Mouse (Mus musculus): ENCODE measurements at regions not wholly inside any gene's neighbourhood (a gene's known extent, or its start where the extent isn't known, plus 50 kb on each side); places are given as distances from the start of the nearest gene placed in this dataset.

DNA sequence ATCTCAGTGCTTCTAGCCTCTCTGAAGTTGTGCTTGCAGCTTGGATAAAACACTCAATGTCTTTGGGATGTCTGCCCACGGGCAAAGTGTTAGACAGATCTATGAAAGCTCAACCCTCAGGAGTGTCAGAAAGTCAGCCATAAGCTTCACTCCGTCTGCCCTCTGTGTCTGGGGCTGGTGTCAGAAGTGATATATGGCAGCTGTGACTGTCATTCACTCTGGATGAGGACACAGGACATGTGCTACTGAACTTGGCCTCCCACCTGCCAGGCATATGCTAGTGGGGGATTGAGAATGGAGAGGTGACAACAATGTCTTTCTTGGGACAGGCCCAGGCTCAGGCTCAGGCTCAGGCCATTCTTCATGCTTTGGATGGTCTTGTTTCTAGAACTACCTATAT lies 366.7 kb downstream of the Eipr1 start:
- DNase-seq (ENCODE audit: low spot score in 2 of 2), result no peak

DNA sequence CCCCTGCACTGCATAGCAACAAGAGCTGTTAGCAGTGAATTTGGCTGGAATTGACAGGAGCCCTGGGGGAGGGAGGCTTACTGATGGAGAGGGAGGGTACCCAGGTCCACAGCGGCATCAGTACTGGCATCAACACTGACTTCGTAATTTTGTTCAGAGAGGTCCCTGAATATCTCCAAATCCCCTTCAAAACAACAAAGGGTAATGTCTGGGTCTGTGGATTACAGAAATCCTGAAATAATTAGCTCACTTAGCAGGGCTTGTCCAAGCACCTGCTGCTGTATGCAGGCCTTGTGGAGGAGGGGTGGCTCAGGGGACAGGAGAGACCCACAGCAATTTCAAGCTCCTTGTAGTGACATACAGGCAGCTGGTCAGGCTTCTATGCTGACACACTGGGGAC lies 369.6 kb downstream of the Eipr1 start:
- DNase-seq (ENCODE audit: low spot score in 2 of 2), result no peak

DNA sequence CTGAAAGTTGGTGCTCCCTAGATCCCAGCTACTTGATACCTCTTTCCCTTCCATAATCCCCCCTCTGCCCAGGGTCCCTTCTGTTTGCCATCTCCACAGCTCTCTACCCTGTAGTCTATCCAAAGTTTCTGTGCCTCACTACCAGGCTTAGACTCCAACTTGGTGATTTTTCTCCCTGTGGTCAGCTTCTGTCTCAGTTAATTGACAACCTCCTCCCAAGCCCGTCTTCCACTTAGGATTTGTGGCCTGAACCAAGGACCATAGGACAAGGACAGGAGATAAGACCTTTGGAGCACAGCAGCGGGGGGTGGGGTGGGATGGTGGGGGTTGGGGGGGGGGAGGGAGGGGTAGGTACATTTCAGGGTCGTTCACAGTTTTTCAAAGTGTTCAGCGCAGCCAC lies 371.3 kb downstream of the Eipr1 start:
- no peak for DNase-seq (ENCODE audit: low spot score in 2 of 2)

DNA sequence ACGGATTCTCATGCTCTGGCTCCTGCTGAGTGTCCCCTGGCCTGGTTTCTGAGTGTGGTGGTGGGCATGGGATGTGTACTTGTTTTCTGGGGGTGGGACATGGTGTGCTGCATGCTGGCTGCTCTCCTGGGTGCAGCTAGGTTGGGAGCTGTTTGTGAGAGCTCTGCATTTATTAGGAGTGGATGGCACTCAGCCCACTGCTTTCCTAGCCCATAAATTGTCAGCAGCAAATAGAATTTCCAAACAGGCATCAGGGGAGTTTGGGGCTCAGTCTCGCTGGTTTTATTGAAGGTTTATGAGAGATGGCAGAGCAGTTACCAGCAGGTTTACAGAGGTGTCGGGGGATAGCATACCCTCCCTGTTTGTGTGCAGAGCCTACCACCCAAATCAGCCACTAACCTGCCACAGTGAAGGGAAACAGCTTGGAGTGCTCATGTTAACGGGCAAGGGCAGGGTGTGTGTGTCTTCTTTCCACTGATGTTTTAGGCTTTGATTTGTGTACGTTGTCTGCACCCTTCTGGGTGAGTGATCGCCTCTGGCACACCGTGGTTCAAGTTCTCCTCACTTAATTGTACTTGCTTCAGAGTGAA lies 372.6 kb downstream of the Eipr1 start:
- DNase-seq (ENCODE audit: low spot score in 2 of 2), result no peak

DNA sequence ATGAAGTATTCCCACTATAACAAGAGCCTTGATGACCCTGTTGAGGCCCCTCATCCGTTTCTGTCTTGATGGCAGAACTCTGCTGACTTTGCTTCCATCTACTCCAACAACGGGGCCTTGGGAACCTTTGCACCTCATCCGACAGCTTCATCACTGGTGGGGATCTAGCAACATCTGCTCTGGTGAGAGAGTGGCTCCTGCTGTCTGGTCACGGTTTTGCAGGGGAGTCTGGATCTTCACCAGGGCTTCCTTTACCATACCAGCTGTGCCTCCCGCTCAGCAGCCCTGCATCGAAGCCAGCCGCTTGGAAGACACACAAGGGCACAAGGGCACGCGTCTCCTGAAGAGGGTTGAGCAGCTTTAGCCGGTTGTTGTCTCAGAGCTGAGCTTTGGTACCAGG lies 377.2 kb downstream of the Eipr1 start:
- DNase-seq (ENCODE audit: low spot score in 2 of 2), result peak in 1 of 2 experiments; percentile 37

DNA sequence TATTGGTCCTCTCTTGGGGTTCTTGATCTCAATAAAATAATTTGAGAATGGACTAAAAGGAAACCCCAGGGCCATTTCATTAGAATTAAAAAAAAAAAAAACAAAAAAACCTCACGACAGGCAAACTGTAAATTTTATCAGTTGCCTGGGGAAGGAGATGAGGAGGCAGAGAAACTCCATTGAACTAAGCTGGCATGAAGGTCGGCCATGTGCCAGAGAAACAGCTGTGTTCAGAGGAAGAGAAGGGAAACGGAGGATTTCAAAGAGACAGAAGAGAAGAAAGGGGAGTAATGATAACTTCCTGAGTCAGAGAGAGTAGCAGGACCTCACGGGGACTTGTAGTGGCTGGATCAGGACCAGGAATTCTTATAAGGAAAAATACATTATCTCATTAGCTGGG lies 377.7 kb downstream of the Eipr1 start:
- peak in 1 of 2 experiments; percentile 28 for DNase-seq (ENCODE audit: low spot score in 2 of 2)

DNA sequence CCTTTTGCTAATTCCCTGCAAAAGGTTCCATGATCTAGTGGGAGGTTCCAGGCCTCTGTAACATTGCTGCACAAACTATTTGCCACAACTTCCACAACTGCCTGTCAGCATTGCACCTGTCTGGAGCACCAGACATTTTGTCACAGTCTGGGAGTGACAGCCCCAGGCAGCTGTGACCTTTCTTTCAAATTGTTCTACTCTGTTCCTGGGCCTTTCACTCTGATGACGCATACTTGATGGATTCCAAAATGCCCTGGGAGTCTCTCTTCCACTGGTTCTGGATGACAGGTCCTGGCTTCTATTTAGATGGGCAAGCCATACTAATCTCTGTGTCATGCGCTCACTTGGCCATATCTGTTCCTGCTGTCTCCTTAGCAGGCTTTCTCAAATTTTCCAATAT lies 382.7 kb downstream of the Eipr1 start:
- no peak for DNase-seq (ENCODE audit: low spot score in 2 of 2)

DNA sequence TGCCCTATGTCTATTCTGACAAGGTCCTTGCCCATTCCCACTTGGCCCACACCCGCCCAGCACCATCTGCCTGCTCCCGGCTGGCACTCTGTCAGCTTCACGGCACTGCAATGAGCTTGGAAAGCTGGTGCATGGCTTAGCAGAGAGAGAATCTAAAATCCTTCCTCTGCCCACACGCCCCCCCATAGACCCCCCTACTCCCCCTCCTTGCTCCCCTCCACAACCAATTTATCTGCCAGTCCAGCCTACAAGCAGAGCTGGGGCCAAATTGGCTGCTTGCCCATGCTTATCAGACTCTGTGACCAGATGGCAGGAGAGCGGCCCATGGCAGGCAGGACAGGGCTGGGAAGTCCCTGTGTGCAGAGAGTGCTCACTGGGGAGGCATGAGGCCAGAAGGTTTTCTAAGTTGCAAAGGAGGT lies 385.3 kb downstream of the Eipr1 start:
- peak in 1 of 2 experiments; percentile 55 for DNase-seq (ENCODE audit: low spot score in 2 of 2)

DNA sequence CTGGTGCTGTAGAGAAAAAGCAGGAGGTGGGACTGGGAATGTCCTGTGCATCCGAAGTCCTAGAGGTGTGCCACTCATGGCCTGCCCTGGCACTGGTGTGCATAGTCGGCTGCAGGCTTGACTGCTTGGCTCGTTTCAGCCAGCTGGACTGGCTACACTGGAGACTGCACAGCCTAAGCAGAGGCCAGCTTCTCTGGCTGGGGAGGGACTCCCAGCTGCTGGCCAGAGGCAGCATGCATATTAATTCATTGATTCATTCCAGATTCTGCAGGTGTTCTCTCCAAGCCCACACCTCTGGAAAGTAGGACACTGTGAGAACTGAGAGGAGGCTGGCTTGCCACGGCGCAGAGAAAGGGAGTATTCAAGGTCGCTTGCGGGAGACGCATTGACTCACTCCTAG lies 385.9 kb downstream of the Eipr1 start:
- DNase-seq (ENCODE audit: low spot score in 2 of 2), result no peak

DNA sequence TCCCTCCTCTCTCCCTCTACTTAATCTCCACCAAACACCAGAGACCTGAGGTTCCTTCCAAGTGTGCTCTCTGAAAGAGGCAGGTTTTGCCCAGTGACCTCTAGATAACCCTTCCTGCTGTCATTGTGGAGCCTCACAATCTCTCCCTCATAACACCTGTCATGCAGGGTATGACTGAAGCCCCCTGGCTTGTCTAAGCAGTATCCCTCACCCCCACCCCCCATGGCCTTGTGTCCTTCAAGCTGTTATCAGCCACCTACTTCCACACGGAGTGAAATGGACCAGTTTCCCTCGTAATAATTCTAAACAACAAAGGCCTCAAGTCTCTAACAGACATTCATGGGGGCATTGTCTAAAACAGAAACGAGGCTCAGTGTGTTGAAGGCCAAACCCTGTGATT lies 387.6 kb upstream of the Myt1l start:
- no peak for DNase-seq (ENCODE audit: low spot score in 2 of 2)

DNA sequence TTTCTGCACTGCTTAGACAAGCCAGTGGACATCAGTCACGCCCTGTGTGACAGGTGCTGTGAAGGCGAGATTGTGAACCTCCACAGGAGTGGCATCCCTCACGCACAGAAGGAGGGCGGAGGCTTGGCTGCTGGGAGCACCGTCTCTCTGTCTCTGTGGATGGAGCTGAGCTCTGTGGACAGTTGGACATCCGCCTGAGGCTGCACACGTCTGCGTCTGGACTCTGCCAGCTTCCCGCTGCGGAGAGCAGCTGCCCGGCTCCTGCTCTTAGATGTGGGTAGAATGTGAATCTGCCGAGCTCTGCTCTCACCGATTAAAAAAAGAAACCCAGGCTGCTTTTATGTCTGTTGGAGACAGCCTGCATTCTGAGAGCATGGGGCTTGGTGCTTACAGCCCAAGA lies 387.1 kb upstream of the Myt1l start:
- peak in 1 of 2 experiments; percentile 44 for DNase-seq (ENCODE audit: low spot score in 2 of 2)

DNA sequence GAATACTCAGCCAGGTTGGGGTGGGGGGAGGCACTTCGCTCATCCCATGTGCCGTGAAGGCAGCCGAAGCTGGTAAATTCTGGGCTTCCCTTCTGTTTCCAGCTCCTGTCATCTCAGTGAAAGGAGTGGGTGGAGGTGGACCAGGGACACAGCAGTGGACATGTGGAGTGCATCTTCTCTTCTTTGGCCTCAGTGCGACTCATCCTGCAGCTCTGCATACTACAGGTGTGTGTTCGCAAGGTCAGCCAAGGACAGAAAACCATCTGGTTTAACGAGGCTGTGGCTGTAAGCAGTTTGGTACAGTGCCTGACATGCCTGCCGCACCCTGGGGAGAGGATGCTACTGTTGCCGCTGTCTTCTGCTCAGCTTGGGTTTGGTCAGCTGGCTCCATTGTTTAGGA lies 386.3 kb upstream of the Myt1l start:
- DNase-seq (ENCODE audit: low spot score in 2 of 2), result no peak

DNA sequence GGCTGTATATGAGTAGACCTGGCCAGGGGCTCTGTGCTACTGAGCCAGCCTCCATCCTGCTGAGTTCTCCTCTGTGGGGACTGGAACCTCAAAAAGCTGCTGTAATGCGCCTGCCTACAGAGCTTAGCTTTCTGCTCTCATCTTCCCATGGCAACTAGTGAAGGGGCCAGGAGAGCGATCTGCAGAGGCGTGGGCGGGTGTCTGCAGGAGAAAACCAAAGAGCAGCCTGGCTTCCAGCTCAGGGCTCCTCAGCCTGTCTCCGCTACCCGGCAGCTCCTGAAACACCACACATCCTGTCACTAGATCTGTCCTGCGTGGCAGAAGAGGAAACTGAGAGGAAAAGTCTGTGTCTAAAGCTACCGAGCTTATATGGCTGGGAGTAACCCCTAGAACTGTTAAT lies 384.9 kb upstream of the Myt1l start:
- no peak for DNase-seq (ENCODE audit: low spot score in 2 of 2)

DNA sequence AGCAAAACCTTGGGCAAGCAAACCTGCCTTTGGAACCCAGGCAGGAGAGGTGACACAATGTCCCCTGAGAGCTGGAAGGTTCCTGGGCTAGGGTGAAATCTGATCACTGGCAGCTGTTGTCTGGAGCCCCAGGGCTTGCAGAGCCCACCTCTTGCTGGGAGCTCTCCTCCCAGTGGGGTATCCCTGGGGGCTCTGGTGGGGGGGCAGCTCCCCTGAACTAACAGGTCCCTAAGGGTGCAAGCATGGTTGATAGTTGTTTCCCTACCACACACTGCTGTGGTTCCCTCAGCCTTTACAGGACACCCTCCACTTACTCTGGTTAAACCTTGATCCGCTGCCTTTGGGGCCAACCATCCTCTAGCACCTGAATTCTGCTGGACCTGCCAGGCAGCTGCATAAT lies 367.3 kb upstream of the Myt1l start:
- DNase-seq (ENCODE audit: low spot score in 2 of 2), result no peak

DNA sequence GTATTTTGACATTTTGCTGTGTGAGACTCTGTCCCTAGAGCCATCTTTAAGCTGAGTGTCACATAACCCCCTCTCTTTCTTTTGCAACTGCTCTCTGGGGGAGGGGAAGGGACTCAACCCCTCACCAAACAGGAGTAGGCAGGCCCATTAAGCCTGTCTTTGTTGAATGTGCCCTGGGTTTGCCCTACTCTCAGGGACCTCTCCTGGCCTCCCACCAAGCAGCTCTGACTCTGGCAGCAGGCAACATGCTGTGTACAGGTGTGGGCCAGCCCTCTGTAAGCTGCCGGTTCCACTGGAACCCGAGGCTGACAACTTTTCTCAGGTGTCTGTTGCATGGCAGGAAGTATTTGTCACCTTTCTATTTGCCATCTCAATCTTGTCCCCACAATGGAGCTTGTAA lies 366.6 kb upstream of the Myt1l start:
- no peak for DNase-seq (ENCODE audit: low spot score in 2 of 2)

DNA sequence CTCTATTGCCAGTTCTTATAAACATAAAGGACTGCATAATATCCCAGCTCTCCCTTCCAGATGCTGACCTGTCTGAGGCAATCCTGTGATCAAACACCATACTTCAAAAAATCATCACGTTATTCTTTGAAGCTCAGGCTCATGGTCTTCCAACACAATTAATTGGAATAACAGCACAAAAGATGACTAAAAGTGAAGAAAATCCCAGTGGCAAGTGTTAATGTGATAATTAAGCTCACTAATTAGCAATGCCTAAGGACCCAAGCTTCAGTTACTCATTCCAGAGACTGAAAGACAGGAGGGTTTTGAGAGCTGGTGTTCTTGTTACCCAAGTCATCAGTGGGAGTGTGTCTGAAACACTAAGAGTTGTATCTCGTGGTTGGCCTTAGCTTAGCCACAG lies 363.5 kb upstream of the Myt1l start:
- DNase-seq (ENCODE audit: low spot score in 2 of 2), result no peak

DNA sequence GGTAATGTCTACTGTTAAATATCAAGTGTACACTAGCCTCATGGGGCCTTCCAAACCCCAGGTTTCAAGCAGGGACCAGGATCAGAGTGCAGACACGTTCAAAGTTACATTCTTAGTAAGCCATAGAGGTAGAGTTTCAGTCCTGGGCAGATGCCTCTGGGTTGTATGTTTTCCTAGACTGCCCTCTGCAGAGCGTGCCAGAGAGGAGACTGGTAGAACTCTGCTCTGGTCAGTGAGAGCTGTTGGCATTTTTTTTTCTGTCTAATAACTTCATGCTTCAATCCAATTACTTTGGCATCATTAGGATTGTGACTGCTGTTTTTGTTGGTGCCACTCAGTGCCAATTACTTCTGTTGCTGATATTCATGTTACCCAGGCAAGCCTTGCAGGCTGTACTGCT lies 361.9 kb upstream of the Myt1l start:
- no peak for DNase-seq (ENCODE audit: low spot score in 2 of 2)

DNA sequence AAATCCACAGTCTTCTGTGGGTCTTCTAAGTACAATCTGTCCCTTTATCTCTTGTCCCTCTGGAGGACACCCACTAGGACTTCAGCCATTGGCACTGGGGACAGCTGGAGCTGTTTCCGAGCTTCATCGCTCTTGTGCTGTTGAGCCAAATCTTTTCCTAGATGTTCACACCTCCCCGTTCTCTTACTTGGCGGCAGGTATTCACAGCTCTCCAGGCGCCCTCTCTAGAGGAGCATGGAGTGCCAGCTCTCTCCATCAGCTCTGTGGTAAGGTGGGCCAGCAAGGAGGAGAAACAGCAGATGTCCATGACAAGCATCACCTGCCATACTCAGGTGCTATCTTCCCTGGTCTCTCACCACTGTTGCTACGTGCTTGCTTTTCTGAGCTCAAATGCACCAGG lies 360.3 kb upstream of the Myt1l start:
- no peak for DNase-seq (ENCODE audit: low spot score in 2 of 2)

DNA sequence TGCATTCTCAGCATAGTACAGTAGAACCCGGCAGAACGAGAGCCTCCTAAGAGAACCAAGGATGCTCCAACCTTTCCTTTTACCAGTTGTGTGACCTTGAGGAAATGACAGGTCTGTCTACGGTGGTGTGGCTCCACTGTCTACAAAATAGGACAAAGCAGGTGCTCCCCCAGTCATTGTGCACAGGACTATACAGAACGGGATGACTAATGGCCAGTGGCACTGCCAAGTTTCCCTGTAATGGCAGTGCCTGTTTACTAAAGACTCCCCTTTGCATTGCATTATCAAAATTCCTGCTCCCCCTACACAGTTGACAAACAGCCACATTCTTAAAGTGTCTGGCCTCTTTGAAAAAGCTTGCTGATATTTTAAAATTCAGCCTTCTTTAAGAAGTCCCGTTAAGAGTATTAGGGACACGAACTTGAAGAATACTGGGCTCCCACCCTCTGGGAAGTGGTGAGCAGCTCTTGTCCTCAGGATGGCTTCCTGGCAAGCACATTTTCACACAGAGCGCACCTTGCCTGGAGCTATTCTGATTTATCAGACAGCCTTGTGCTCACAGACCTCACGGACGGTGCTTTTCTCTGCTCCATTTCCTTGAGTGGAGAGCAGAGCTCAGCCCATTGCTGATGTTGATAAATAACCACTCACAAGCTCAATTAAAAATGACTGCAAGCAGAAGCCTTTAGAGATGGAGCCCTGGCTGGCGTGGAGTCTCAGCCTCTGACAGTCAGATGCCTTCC lies 352.3 kb upstream of the Myt1l start:
- DNase-seq (ENCODE audit: low spot score in 2 of 2), result no peak

DNA sequence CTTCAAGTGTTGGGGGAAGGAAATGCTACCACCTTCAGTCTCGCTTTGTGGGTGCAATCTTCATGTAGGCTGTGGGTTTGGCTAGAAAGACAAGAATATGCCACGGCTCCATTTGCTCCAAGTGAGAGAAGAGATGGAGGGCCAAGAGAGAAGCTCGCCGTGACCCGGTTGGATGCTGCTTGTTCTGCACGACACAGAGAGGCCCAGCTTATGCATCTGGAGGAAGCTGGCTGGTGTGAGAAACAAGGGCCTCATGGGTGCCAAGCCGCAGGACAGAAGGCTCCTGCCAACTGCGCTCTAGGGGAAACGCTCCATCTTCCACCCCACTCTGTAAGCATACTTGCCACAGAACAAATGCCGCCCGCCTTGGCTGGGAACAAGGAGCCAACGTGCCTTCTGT lies 351.0 kb upstream of the Myt1l start:
- no peak for DNase-seq (ENCODE audit: low spot score in 2 of 2)

DNA sequence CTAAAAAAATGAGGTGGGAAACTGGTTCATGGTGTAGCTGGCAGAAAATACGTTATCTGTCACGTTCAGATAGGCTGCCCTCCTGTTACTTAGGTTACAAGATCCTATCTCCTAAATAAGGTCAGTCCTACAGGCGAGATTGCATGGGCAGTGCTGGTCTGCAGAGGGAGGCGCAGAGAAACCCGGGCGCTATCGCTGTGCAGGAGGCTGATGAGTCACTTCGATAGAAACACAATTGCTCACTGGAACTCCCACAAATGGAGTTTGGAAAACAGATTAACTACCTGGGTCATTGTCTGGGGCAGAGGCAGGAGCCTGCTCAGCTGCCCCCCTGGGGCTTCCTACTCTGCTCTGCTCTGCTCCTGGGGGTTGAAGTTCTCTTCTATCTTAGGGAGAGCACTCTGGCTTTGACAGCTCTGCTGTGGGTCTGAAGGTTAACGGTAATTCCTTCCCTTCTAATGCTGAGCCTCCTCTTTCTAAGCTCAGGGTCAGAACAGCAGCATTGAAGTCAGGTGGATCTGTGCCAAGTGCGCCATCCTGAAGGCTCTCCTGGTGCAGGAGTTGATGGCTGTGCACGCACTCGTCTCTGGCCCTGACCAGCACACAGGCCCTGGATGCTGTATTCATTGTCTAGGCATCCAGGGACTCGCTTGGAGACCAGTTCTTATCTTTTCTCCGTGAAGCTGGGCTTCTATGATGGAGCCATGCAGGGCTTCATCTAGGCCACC lies 349.9 kb upstream of the Myt1l start:
- no peak for DNase-seq (ENCODE audit: low spot score in 2 of 2)

DNA sequence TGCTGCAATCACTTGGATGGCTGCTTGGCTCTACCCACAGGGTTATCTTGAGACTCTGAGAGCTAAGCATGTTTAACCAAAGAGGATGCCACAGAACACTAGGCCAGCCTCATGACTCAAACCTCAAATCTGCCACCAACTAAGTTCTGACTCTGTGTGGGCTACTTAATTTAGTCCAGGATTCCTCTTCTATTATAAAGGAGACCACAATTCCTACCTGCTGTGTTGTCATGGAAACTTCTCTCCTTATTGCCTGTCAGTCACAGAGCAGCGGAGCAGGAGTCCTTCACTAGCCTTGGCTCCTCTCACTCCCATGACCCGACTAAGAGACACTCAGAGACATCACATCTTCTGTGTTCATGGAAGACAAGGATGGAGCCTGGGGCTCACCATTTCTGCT lies 348.8 kb upstream of the Myt1l start:
- DNase-seq (ENCODE audit: low spot score in 2 of 2), result no peak

DNA sequence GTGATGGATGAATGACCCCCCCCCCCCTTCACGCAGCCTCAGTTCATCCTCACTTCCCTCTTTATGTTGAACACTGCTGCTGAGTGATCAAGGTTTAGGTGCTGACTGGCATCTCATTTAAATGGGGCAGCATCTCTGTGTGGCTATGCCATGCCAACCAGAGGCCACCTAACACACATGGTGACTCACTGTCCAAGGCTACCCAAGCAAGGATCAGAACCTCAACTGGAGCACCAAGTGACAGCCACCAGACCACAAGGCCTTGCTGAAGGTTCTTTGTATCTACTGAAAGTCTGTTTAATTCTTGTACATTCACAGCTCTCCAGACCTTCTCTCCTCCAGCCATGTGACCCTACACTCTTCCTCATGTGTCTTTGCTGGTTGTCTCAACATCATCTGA lies 347.6 kb upstream of the Myt1l start:
- DNase-seq (ENCODE audit: low spot score in 2 of 2), result no peak

Measured in gastrocnemius, postnatal 4 days (tissue).